Mouse (Mus musculus): ENCODE measurements around the gene Atg4d. TPM values are rescaled to one million over a fixed set of nuclear protein-coding genes. Genes with fewer than 3 reads are reported as not detected.
"Not testable (repeated sequence)": the region's sequence is repeated elsewhere in the genome, so short reads cannot be mapped to it uniquely, and the experiment has no call there.

Atg4d gene
- polyA plus RNA-seq, 1 experiment from 2014 or later = 45.3 TPM

- H3K4me3 ChIP-seq (ENCODE audit: low read depth, low read length); H3K36me3 ChIP-seq (ENCODE audit: control insufficient read depth, insufficient read depth, low read length); H3K27me3 ChIP-seq (ENCODE audit: control insufficient read depth, insufficient read depth, low read length); ATAC-seq (ENCODE audit: low FRiP score); H3K9ac ChIP-seq (ENCODE audit: low read depth, low read length); H3K4me1 ChIP-seq (replicated peaks; ENCODE audit: control insufficient read depth, insufficient read depth, low read length); H3K9me3 ChIP-seq (ENCODE audit: control insufficient read depth, low read length); DNase-seq (ENCODE audit: low spot score); H3K27ac ChIP-seq (ENCODE audit: low read depth, low read length); H3K4me2 ChIP-seq (replicated peaks; ENCODE audit: low read depth, low read length): not testable (repeated sequence)
- 78% methylated on average over 4 of the region's 4 CpGs for WGBS
Measured at GRCm38 (mm10) chr9:21256349-21256748, 8.7 kb upstream of the Atg4d start.

GRCm38 (mm10) chr9:21260491-21261040 lies 4.5 kb upstream of the Atg4d start:
- no peak overlapping the region for H3K9ac ChIP-seq (ENCODE audit: low read depth, low read length)
- ATAC-seq (ENCODE audit: low FRiP score) (no peak), DNase-seq (ENCODE audit: low spot score) (no peak)
- WGBS = 73% methylated on average over 6 of the region's 6 CpGs
- H3K4me2 ChIP-seq (replicated peaks; ENCODE audit: low read depth, low read length) = no peak overlapping the region
- H3K9me3 ChIP-seq (ENCODE audit: control insufficient read depth, low read length) = no peaks in the 10 kb centered on the region
- no peak overlapping the region for H3K27ac ChIP-seq (ENCODE audit: low read depth, low read length)
- peaks cover 2% of the 10 kb centered on the region; the same call in 1 of the 2 replicates for H3K4me1 ChIP-seq (replicated peaks; ENCODE audit: control insufficient read depth, insufficient read depth, low read length)
- H3K4me3 ChIP-seq (ENCODE audit: low read depth, low read length) = no peak overlapping the region
- no peaks in the 10 kb centered on the region for H3K36me3 ChIP-seq (ENCODE audit: control insufficient read depth, insufficient read depth, low read length)
- no peaks in the 10 kb centered on the region for H3K27me3 ChIP-seq (ENCODE audit: control insufficient read depth, insufficient read depth, low read length)

GRCm38 (mm10) chr9:21261831-21262230 lies 3.3 kb upstream of the Atg4d start:
- DNase-seq (ENCODE audit: low spot score) (no peak), ATAC-seq (ENCODE audit: low FRiP score) (no peak)
- H3K4me2 ChIP-seq (replicated peaks; ENCODE audit: low read depth, low read length) = no peak overlapping the region
- H3K9ac ChIP-seq (ENCODE audit: low read depth, low read length) = no peak overlapping the region
- H3K27me3 ChIP-seq (ENCODE audit: control insufficient read depth, insufficient read depth, low read length) = no peaks in the 10 kb centered on the region
- H3K27ac ChIP-seq (ENCODE audit: low read depth, low read length) = no peak overlapping the region
- WGBS = 60% methylated on average over 2 of the region's 2 CpGs
- H3K4me1 ChIP-seq (replicated peaks; ENCODE audit: control insufficient read depth, insufficient read depth, low read length) = peaks cover 8% of the 10 kb centered on the region
- no peaks in the 10 kb centered on the region for H3K36me3 ChIP-seq (ENCODE audit: control insufficient read depth, insufficient read depth, low read length)
- no peaks in the 10 kb centered on the region for H3K9me3 ChIP-seq (ENCODE audit: control insufficient read depth, low read length)
- H3K4me3 ChIP-seq (ENCODE audit: low read depth, low read length) = no peak overlapping the region

DNA sequence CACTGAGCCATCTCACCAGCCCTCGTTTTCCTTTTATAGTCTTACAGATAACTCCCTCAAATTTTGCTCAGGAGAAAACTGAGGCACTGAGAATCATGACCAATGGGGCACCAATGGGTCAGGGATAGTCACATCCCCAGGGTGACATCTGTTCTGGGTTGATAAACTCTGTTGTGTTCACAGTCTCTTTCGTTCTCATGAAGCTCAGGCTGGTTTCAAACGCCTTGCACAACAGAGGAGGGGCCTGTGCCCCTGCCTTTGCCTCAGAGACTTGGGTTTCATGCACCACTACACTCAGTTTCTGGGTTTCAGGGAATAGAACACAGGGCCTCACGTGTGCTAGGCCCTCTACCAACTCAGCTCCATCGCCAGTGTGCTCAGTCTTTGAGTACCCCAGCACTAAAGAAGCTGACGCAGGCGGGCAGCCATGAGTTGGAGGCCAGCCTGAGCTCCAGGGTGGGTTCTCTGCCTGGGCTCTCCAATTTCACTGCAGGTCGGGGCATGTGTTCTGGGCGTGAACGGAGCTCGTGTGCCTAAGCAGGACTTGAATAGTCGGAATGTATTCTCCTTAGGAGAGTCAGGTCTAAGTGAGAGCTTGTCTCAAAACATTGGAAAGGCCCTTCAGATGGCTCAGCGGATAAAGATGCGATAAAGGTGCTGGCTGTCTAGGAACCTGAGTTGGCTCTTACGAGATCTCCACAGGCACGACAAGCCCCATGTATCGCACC lies 657 bp upstream of the Atg4d start:
- H3K4me2 ChIP-seq (replicated peaks; ENCODE audit: low read depth, low read length) = peak overlapping the region; percentile 47
- H3K9ac ChIP-seq (ENCODE audit: low read depth, low read length) = peak overlapping the region; percentile 48
- peak; percentile 39 for ATAC-seq (ENCODE audit: low FRiP score)

GRCm38 (mm10) chr9:21265611-21266010 lies 518 bp downstream of the Atg4d start:
- peak overlapping the region; percentile 39; the same call in 1 of the 2 replicates for H3K27ac ChIP-seq (ENCODE audit: low read depth, low read length)
- WGBS = 5% methylated on average over 11 of the region's 11 CpGs

More for the DNA sequence above, 657 bp upstream of the Atg4d start:
- WGBS = 18% methylated on average over 17 of the region's 17 CpGs
- Histone ChIP-seq H3K9me3 (ENCODE audit: control insufficient read depth, low read length) (no peaks in the 10 kb centered on the region), H3K27me3 (ENCODE audit: control insufficient read depth, insufficient read depth, low read length) (no peaks in the 10 kb centered on the region), H3K27ac (ENCODE audit: low read depth, low read length) (peak overlapping the region; percentile 65), H3K4me1 (replicated peaks; ENCODE audit: control insufficient read depth, insufficient read depth, low read length) (peaks cover 8% of the 10 kb centered on the region), H3K36me3 (ENCODE audit: control insufficient read depth, insufficient read depth, low read length) (no peaks in the 10 kb centered on the region), H3K4me3 (ENCODE audit: low read depth, low read length) (peak overlapping the region; percentile 81)
- no peak for DNase-seq (ENCODE audit: low spot score)

DNA sequence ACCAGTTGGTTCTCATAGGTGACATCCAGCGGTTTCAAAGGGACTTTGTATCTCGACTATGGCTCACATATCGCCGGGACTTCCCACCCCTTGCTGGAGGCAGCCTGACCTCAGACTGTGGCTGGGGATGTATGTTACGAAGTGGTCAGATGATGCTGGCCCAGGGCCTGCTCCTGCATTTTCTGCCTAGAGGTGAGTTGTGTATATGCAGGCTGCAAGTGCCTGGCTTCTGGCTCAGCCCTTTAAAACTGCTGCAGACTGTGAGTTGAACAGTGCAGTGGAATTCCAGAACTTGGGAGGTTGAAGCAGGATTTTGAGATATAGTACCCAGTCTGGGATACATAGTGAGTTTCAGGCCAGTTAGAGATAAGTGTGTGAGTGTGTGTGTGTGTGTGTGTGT lies 1.8 kb downstream of the Atg4d start:
- H3K36me3 ChIP-seq (ENCODE audit: control insufficient read depth, insufficient read depth, low read length) = no peaks in the 10 kb centered on the region; the same call in 1 of the 2 replicates
- DNase-seq (ENCODE audit: low spot score) = no peak
- no peaks in the 10 kb centered on the region for H3K27me3 ChIP-seq (ENCODE audit: control insufficient read depth, insufficient read depth, low read length)
- H3K4me1 ChIP-seq (replicated peaks; ENCODE audit: control insufficient read depth, insufficient read depth, low read length) = peaks cover 8% of the 10 kb centered on the region
- no peak overlapping the region for H3K4me2 ChIP-seq (replicated peaks; ENCODE audit: low read depth, low read length)
- no peaks in the 10 kb centered on the region for H3K9me3 ChIP-seq (ENCODE audit: control insufficient read depth, low read length)
- 92% methylated on average over 5 of the region's 5 CpGs for WGBS
- H3K4me3 ChIP-seq (ENCODE audit: low read depth, low read length) = no peak overlapping the region
- no peak for ATAC-seq (ENCODE audit: low FRiP score)
- H3K9ac ChIP-seq (ENCODE audit: low read depth, low read length) = no peak overlapping the region
- no peak overlapping the region for H3K27ac ChIP-seq (ENCODE audit: low read depth, low read length)

More at GRCm38 (mm10) chr9:21265611-21266010, 518 bp downstream of the Atg4d start:
- Histone ChIP-seq H3K27me3 (ENCODE audit: control insufficient read depth, insufficient read depth, low read length) (no peaks in the 10 kb centered on the region), H3K9me3 (ENCODE audit: control insufficient read depth, low read length) (no peaks in the 10 kb centered on the region), H3K4me2 (replicated peaks; ENCODE audit: low read depth, low read length) (peak overlapping the region; percentile 85), H3K36me3 (ENCODE audit: control insufficient read depth, insufficient read depth, low read length) (no peaks in the 10 kb centered on the region), H3K4me1 (replicated peaks; ENCODE audit: control insufficient read depth, insufficient read depth, low read length) (peaks cover 8% of the 10 kb centered on the region), H3K4me3 (ENCODE audit: low read depth, low read length) (peak overlapping the region; percentile 81), H3K9ac (ENCODE audit: low read depth, low read length) (peak overlapping the region; percentile 86)
- DNase-seq (ENCODE audit: low spot score) = no peak
- ATAC-seq (ENCODE audit: low FRiP score) = peak; percentile 47

DNA sequence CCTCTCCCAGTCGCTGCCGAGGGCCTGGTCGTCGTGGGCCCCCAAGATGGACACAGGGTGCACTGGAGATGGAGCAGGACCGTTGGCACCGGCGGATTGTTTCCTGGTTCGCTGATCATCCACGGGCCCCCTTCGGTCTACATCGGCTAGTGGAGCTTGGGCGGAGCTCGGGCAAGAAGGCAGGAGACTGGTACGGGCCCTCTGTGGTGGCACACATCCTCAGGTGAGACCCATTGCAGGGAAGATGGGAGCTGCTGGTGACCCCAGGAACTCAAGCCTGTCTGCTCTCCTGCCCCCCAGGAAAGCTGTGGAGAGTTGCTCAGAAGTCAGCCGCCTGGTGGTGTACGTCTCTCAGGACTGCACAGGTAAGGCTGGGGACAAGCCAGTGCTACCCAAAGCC lies 3.2 kb downstream of the Atg4d start:
- 93% methylated on average over 16 of the region's 16 CpGs for WGBS
- Histone ChIP-seq H3K4me3 (ENCODE audit: low read depth, low read length) (no peak overlapping the region), H3K4me1 (replicated peaks; ENCODE audit: control insufficient read depth, insufficient read depth, low read length) (peaks cover 8% of the 10 kb centered on the region), H3K27ac (ENCODE audit: low read depth, low read length) (no peak overlapping the region), H3K4me2 (replicated peaks; ENCODE audit: low read depth, low read length) (no peak overlapping the region), H3K36me3 (ENCODE audit: control insufficient read depth, insufficient read depth, low read length) (peaks cover 8% of the 10 kb centered on the region), H3K27me3 (ENCODE audit: control insufficient read depth, insufficient read depth, low read length) (no peaks in the 10 kb centered on the region), H3K9me3 (ENCODE audit: control insufficient read depth, low read length) (no peaks in the 10 kb centered on the region), H3K9ac (ENCODE audit: low read depth, low read length) (no peak overlapping the region)
- ATAC-seq (ENCODE audit: low FRiP score) = no peak
- no peak for DNase-seq (ENCODE audit: low spot score)

- not testable (repeated sequence) for ATAC-seq (ENCODE audit: low FRiP score); H3K27me3 ChIP-seq (ENCODE audit: control insufficient read depth, insufficient read depth, low read length)
Measured at GRCm38 (mm10) chr9:21269590-21269989, 4.5 kb downstream of the Atg4d start.

GRCm38 (mm10) chr9:21272391-21272790 lies 7.3 kb downstream of the Atg4d start:
- no peaks in the 10 kb centered on the region for H3K4me1 ChIP-seq (replicated peaks; ENCODE audit: control insufficient read depth, insufficient read depth, low read length)
- no peak overlapping the region for H3K4me3 ChIP-seq (ENCODE audit: low read depth, low read length)
- no peaks in the 10 kb centered on the region for H3K9me3 ChIP-seq (ENCODE audit: control insufficient read depth, low read length)
- no peak for DNase-seq (ENCODE audit: low spot score)
- H3K4me2 ChIP-seq (replicated peaks; ENCODE audit: low read depth, low read length) = no peak overlapping the region
- H3K27ac ChIP-seq (ENCODE audit: low read depth, low read length) = no peak overlapping the region
- no peaks in the 10 kb centered on the region for H3K27me3 ChIP-seq (ENCODE audit: control insufficient read depth, insufficient read depth, low read length)
- no peak for ATAC-seq (ENCODE audit: low FRiP score)
- peaks cover 15% of the 10 kb centered on the region for H3K36me3 ChIP-seq (ENCODE audit: control insufficient read depth, insufficient read depth, low read length)
- no peak overlapping the region for H3K9ac ChIP-seq (ENCODE audit: low read depth, low read length)
- WGBS = 91% methylated on average over 9 of the region's 9 CpGs

More at GRCm38 (mm10) chr9:21269590-21269989, 4.5 kb downstream of the Atg4d start:
- not testable (repeated sequence) for DNase-seq (ENCODE audit: low spot score); H3K9ac ChIP-seq (ENCODE audit: low read depth, low read length); H3K4me3 ChIP-seq (ENCODE audit: low read depth, low read length); H3K9me3 ChIP-seq (ENCODE audit: control insufficient read depth, low read length); H3K4me1 ChIP-seq (replicated peaks; ENCODE audit: control insufficient read depth, insufficient read depth, low read length); H3K27ac ChIP-seq (ENCODE audit: low read depth, low read length); H3K4me2 ChIP-seq (replicated peaks; ENCODE audit: low read depth, low read length)
- H3K36me3 ChIP-seq (ENCODE audit: control insufficient read depth, insufficient read depth, low read length) = peaks cover 13% of the 10 kb centered on the region
- WGBS = 83% methylated on average over 5 of the region's 5 CpGs
